Mouse (Mus musculus): ENCODE measurements around the gene Chd4.

DNA sequence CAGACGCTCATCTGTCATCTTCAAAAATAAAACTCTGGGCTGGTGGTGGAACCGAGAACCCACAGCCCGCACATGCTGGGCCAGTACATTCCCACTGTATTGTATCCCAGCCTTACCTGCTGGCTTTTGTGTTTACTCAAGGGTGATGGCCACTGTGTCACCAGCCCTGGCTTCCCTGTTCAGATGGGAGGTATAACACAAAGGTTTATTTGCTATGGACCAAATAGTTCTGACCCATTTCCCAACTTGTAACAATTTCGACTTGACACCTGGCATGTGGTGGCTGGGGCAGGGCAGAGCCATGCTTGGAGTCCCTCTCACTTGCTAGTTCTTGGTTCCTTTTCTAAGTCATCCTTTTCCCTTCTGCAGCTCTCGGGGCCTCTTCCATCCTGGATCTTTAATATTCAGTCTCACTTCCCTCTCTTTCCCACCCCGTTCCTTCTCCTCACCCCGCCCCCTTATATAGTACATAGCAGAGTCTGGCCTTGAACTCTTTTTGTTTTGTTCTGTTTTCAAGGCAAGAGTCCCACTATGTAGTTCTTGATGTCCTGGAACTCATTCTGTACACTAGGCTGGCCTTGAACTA, 12.9 kb upstream of the Chd4 start:
- TF ChIP-seq CTCF (IDR thresholded peaks at IDR 0.05; ENCODE audit: low read depth, low read length) (no peak), POLR2A (IDR thresholded peaks at IDR 0.05; ENCODE audit: insufficient read depth, low read length) (no peak)

All from ES-Bruce4 (cell line).